ENCODE assay signal across 8 mouse cellular contexts in the genomic region with DNA sequence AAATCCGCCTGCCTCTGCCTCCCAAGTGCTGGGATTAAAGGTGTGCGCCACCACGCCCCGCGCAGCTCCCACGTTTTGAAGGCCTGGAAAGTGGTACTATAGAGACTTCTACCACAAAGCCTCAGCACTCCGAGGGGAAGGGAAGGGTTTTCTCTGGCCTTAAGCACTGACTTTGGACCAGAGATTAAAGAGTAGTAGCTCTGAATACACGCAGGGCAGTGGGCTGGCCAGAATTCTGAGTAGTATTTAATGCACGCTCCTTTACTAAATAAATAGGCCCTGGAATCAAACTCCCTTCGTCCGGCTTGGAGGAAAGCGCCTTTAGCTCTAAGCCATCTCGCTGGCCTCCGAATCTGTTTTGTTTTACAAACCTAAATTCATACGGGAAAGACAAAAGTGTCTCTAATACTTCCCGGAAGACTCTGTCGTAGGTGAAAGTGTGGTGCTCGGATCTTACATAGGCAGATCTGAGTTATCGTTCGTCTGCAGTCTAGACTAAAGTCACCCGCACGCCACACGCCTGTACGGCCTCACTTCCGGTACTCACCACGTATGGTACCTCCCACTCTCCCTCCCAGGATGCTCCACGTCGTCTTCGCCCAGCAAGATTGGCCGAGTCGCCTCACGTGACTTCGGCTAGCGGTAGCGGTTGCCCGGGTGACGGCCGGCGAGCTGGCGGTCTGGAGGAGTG. TPM values are rescaled to one million over a fixed set of nuclear protein-coding genes. Genes with fewer than 3 reads are reported as not detected.
DNase-seq lines count a peak whose midpoint lies in the region; ATAC-seq and TF ChIP-seq lines count a peak whose summit lies in the region.

A gene (plus strand): TSS at position 648 of the 691 bp plus-strand sequence.

- H3K36me3 ChIP-seq in embryonic facial prominence, embryonic 15.5 days, result 0 out of 2 replicates have a peak, but pooled peaks cover 3% of the 10 kb centered on the region
- peaks cover 7% of the 10 kb centered on the region; the same call in 1 of the 2 replicates for H3K36me3 ChIP-seq in kidney, embryonic 14.5 days (ENCODE audit: control insufficient read depth, insufficient read depth, low read length)
- H3K36me3 ChIP-seq in limb, embryonic 15.5 days, result peaks cover 12% of the 10 kb centered on the region; the same call in 1 of the 2 replicates

- H3K9ac ChIP-seq in embryonic facial prominence, embryonic 15.5 days, result peak within 1 kb of the TSS; percentile 60
- peak within 1 kb of the TSS; percentile 71 for H3K9ac ChIP-seq in kidney, embryonic 14.5 days (ENCODE audit: low read depth, low read length)
- H3K9ac ChIP-seq in limb, embryonic 15.5 days, result peak within 1 kb of the TSS; percentile 71

- peak; percentile 98 for DNase-seq in 416B (ENCODE audit: low read depth)
- DNase-seq in heart, adult 9 months (ENCODE audit: low spot score in 2 of 2), result peak; percentile 95 to 97
- DNase-seq in monocyte, adult 2 months (ENCODE audit: low read depth in 1 of 2, low spot score in 2 of 2), result peak; percentile 81 to 87
- DNase-seq in spleen, postnatal 36 days (ENCODE audit: low spot score in 2 of 2), result peak; percentile 96 to 97

- no peaks in the 10 kb centered on the region for H3K9me3 ChIP-seq in embryonic facial prominence, embryonic 15.5 days (replicated peaks)
- no peaks in the 10 kb centered on the region for H3K9me3 ChIP-seq in kidney, embryonic 14.5 days (ENCODE audit: control insufficient read depth, low read length)
- no peaks in the 10 kb centered on the region for H3K9me3 ChIP-seq in limb, embryonic 15.5 days

- 0 out of 2 replicates have a peak, but pooled peaks have one; percentile 11 for TF ChIP-seq CTCF in bone marrow, adult 2 months (IDR thresholded peaks at IDR 0.05; ENCODE audit: control insufficient read depth, insufficient read depth, low read length)

- peak within 1 kb of the TSS; percentile 74 for H3K4me2 ChIP-seq in embryonic facial prominence, embryonic 15.5 days (replicated peaks)
- peak within 1 kb of the TSS; percentile 67 for H3K4me2 ChIP-seq in kidney, embryonic 14.5 days (replicated peaks; ENCODE audit: low read depth, low read length)
- H3K4me2 ChIP-seq in limb, embryonic 15.5 days, result peak within 1 kb of the TSS; percentile 79

- H3K4me3 ChIP-seq in bone marrow, adult 2 months (replicated peaks; ENCODE audit: control insufficient read depth, low read depth, low read length), result peak within 1 kb of the TSS; percentile 83
- H3K4me3 ChIP-seq in embryonic facial prominence, embryonic 15.5 days (replicated peaks), result peak within 1 kb of the TSS; percentile 96
- H3K4me3 ChIP-seq in kidney, embryonic 14.5 days (ENCODE audit: low read length), result peak within 1 kb of the TSS; percentile 73
- H3K4me3 ChIP-seq in limb, embryonic 15.5 days, result peak within 1 kb of the TSS; percentile 91

- TF ChIP-seq POLR2A in bone marrow, adult 2 months (IDR thresholded peaks at IDR 0.05; ENCODE audit: borderline replicate concordance, control insufficient read depth, low read depth, low read length), result peak; percentile 90

- H3K27ac ChIP-seq in bone marrow, adult 2 months (ENCODE audit: control insufficient read depth, insufficient read depth, low read depth, low read length, poor library complexity), result peak within 1 kb of the TSS; percentile 60
- peak within 1 kb of the TSS; percentile 83 for H3K27ac ChIP-seq in embryonic facial prominence, embryonic 15.5 days (replicated peaks)
- peak within 1 kb of the TSS; percentile 79 for H3K27ac ChIP-seq in kidney, embryonic 14.5 days (ENCODE audit: low read depth, low read length)
- H3K27ac ChIP-seq in limb, embryonic 15.5 days, result peak within 1 kb of the TSS; percentile 92

- H3K27me3 ChIP-seq in embryonic facial prominence, embryonic 15.5 days, result no peaks in the 10 kb centered on the region
- H3K27me3 ChIP-seq in kidney, embryonic 14.5 days (ENCODE audit: control insufficient read depth, insufficient read depth, low read length), result no peaks in the 10 kb centered on the region
- H3K27me3 ChIP-seq in limb, embryonic 15.5 days, result no peaks in the 10 kb centered on the region

- peaks cover 1% of the 10 kb centered on the region for H3K4me1 ChIP-seq in bone marrow, adult 2 months (ENCODE audit: control insufficient read depth, insufficient read depth, low read length)
- H3K4me1 ChIP-seq in embryonic facial prominence, embryonic 15.5 days, result peaks cover 14% of the 10 kb centered on the region
- peaks cover 5% of the 10 kb centered on the region; the same call in 1 of the 2 replicates for H3K4me1 ChIP-seq in kidney, embryonic 14.5 days (ENCODE audit: control insufficient read depth, insufficient read depth, low read length)
- peaks cover 9% of the 10 kb centered on the region for H3K4me1 ChIP-seq in limb, embryonic 15.5 days

- peak; percentile 99 for ATAC-seq in embryonic facial prominence, embryonic 15.5 days (ENCODE audit: insufficient number of reproducible peaks, low FRiP score, low TSS enrichment, low read depth)
- ATAC-seq in kidney, embryonic 14.5 days (ENCODE audit: low FRiP score, low TSS enrichment), result peak; percentile 99
- peak; percentile 99 for ATAC-seq in limb, embryonic 15.5 days (ENCODE audit: insufficient number of reproducible peaks, low FRiP score, low TSS enrichment, low read depth)

- WGBS in bone marrow, adult 2 months, result 2% methylated on average over 40 of the region's 40 CpGs
- 4% methylated on average over 40 of the region's 40 CpGs for WGBS in embryonic facial prominence, embryonic 15.5 days
- 1% methylated on average over 39 of the region's 40 CpGs for WGBS in kidney, embryonic 14.5 days
- WGBS in limb, embryonic 15.5 days, result 3% methylated on average over 40 of the region's 40 CpGs

RNA-seq across cellular contexts. Expression of the gene that starts here (rescaled TPM):
- 8.5 and 9.6 TPM in 2 replicates for polyA plus RNA-seq in bone marrow, adult 2 months (2011; ENCODE audit: insufficient read depth, insufficient read length, low replicate concordance, missing spikeins)
- 22.5 and 25.4 TPM in 2 replicates for polyA plus RNA-seq in embryonic facial prominence, embryonic 15.5 days (2015; fragmentation: Nextera tagmentation; extraction: Ambion mirVana)
- polyA plus RNA-seq in kidney, embryonic 14.5 days (2014; fragmentation: Nextera tagmentation; extraction: Ambion mirVana), result 18.9 and 30.5 TPM in 2 replicates
- polyA plus RNA-seq in limb, embryonic 15.5 days (2015; fragmentation: Nextera tagmentation; extraction: Ambion mirVana), result 16.6 and 19.2 TPM in 2 replicates

Comparison
In these comparisons a context has a peak if more than half of its experiments do, and no peak if none do; other contexts are left out.
1. Peak in every context shown above with its lines: DNase-seq, ATAC-seq, H3K4me3 ChIP-seq and H3K27ac ChIP-seq.